Mouse (Mus musculus): ENCODE measurements at regions not wholly inside any gene's neighbourhood (a gene's known extent, or its start where the extent isn't known, plus 50 kb on each side); places are given as distances from the start of the nearest gene placed in this dataset.

DNA sequence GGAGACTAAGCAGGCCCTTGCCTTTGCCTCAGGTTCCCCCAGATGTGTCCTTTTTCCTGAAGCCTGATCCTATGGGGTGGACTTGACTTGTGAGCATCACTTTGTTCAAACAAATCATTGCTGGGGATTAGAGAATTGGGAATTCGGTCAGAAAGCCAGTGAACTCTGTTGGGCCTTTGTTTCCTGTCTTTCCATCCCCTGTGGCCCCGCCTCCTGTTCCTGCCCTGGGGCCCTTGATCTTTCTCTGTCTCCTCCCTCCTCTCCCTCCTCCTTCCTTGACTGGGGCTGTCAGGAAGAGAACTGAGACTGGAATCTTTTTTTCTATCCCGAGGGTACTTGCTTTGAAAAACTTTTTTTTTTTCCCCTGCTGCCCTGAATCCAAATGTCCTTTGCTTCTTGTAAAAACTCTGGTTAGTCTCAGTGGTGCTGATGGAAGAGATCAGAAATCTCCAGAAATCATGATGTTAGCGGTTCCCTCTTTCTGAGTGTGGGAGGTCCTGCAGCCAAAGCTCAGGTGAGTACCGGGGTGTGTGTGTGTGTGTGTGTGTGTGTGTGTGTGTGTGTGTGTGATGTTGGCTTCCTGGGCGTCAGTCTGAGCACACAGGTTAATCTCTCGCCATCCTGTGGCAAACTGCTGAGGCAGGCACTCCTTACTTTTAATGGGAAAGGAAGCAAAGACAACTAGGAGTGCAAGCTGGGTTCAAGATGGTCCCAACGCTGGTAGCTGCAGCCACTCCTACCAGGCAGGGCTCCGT, 118.7 kb downstream of the Ddx11 start:
- no peak overlapping the region for H3ac ChIP-seq (ENCODE audit: control insufficient read depth, insufficient read length)
- no peaks in the 10 kb centered on the region for H3K36me3 ChIP-seq (ENCODE audit: control insufficient read depth, insufficient read depth)
- H3K4me2 ChIP-seq (ENCODE audit: low read depth) = no peak overlapping the region
- H3K79me2 ChIP-seq (ENCODE audit: control insufficient read depth, insufficient read depth) = no peaks in the 10 kb centered on the region
- TF ChIP-seq MAX (IDR thresholded peaks at IDR 0.05; ENCODE audit: low read depth) = no peak
- TF ChIP-seq POLR2A (IDR thresholded peaks at IDR 0.05; ENCODE audit: insufficient read length, low read depth) = no peak
- no peak for TF ChIP-seq TCF3 (IDR thresholded peaks at IDR 0.05; ENCODE audit: insufficient read length, low read depth)
- no peak for TF ChIP-seq POLR2AphosphoS2 (IDR thresholded peaks at IDR 0.05; ENCODE audit: insufficient read length, low read depth)
- TF ChIP-seq REST (IDR thresholded peaks at IDR 0.05; ENCODE audit: insufficient read depth, insufficient read length) = no peak
- TF ChIP-seq CEBPB (IDR thresholded peaks at IDR 0.05; ENCODE audit: insufficient read depth, poor library complexity, severe bottlenecking) = no peak
- TF ChIP-seq TCF12 (IDR thresholded peaks at IDR 0.05; ENCODE audit: insufficient read depth, poor library complexity, severe bottlenecking) = no peak
- no peak for TF ChIP-seq E2F4 (IDR thresholded peaks at IDR 0.05; ENCODE audit: insufficient read depth)
- no peak for TF ChIP-seq USF1 (IDR thresholded peaks at IDR 0.05; ENCODE audit: low read depth)
- no peak for TF ChIP-seq MYOG (IDR thresholded peaks at IDR 0.05; ENCODE audit: control insufficient read depth in 1 of 3, insufficient read depth in 1 of 3, insufficient read length in 2 of 3, low read depth in 2 of 3)
- no peak overlapping the region for H3K4me3 ChIP-seq
- no peaks in the 10 kb centered on the region for H3K27me3 ChIP-seq (ENCODE audit: control insufficient read depth, insufficient read depth, insufficient read length)

DNA sequence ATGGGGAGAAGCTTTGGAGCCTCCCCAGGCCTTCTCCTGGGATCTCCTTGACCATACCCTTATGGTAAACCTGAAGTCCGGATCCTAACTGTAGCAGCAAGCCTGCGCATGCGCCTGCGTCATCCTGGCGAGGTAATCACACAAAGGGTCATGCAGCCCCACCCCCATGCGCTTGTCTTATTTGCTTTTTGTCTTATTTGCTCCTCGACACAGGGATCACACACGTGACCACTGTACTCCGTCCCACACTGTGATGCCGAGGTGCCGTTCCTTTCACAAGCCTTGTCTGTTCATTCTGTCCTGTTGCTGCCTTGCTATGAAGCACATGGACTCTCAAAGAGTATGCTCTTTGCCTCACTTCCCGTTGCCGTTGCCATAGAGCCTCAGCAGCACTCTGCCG, 120.9 kb downstream of the Ddx11 start:
- H3K27me3 ChIP-seq (ENCODE audit: control insufficient read depth, insufficient read depth, insufficient read length) = no peaks in the 10 kb centered on the region
- no peaks in the 10 kb centered on the region for H3K79me2 ChIP-seq (ENCODE audit: control insufficient read depth, insufficient read depth)
- TF ChIP-seq MYOD1 (IDR thresholded peaks at IDR 0.05; ENCODE audit: control insufficient read depth in 1 of 3, insufficient read length in 2 of 3, low read depth in 2 of 3) = no peak

DNA sequence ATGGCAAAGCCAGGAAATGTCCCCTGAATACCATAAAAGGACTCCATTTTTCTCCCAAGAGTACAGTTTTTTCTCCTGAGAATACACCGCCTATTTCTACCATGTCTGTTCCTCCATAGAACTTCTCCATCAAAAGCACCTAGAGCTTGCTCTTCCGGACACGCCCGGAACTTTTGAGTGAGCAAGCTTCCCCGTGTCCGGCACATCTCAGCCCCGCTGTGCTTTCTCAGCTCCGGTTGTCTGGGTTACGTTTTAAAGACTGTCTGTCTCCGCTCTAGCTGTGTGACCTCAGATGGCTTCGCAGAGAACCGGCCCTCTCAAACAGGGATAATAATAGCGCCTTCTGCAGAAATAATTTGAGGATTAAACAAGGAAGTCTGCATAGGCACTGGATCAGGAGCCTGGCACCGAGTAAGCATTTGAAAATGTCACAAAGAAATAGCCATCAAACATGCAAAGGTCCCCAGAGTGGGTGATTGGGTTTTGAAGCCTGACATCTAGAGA, 122.8 kb downstream of the Ddx11 start:
- Histone ChIP-seq H3K4me3 (no peak overlapping the region), H3K4me2 (ENCODE audit: low read depth) (no peak overlapping the region), H3K36me3 (ENCODE audit: control insufficient read depth, insufficient read depth) (no peaks in the 10 kb centered on the region), H3K27me3 (ENCODE audit: control insufficient read depth, insufficient read depth, insufficient read length) (peaks cover 5% of the 10 kb centered on the region), H3ac (ENCODE audit: control insufficient read depth, insufficient read length) (no peak overlapping the region), H3K79me2 (ENCODE audit: control insufficient read depth, insufficient read depth) (no peaks in the 10 kb centered on the region)
- TF ChIP-seq TCF12 (IDR thresholded peaks at IDR 0.05; ENCODE audit: insufficient read depth, poor library complexity, severe bottlenecking) (no peak), MYOG (IDR thresholded peaks at IDR 0.05; ENCODE audit: control insufficient read depth in 1 of 3, insufficient read depth in 1 of 3, insufficient read length in 2 of 3, low read depth in 2 of 3) (no peak), REST (IDR thresholded peaks at IDR 0.05; ENCODE audit: insufficient read depth, insufficient read length) (no peak), MYOD1 (IDR thresholded peaks at IDR 0.05; ENCODE audit: control insufficient read depth in 1 of 3, insufficient read length in 2 of 3, low read depth in 2 of 3) (no peak), TCF3 (IDR thresholded peaks at IDR 0.05; ENCODE audit: insufficient read length, low read depth) (no peak), POLR2A (IDR thresholded peaks at IDR 0.05; ENCODE audit: insufficient read length, low read depth) (no peak), POLR2AphosphoS2 (IDR thresholded peaks at IDR 0.05; ENCODE audit: insufficient read length, low read depth) (no peak), CEBPB (IDR thresholded peaks at IDR 0.05; ENCODE audit: insufficient read depth, poor library complexity, severe bottlenecking) (no peak), SRF (IDR thresholded peaks at IDR 0.05; ENCODE audit: control insufficient read depth, insufficient read length, low read depth) (no peak), MAX (IDR thresholded peaks at IDR 0.05; ENCODE audit: low read depth) (no peak), E2F4 (IDR thresholded peaks at IDR 0.05; ENCODE audit: insufficient read depth) (no peak), USF1 (IDR thresholded peaks at IDR 0.05; ENCODE audit: low read depth) (no peak)

More for the DNA sequence above, 120.9 kb downstream of the Ddx11 start:
- Histone ChIP-seq H3K4me3 (no peak overlapping the region), H3K4me2 (ENCODE audit: low read depth) (no peak overlapping the region), H3K36me3 (ENCODE audit: control insufficient read depth, insufficient read depth) (no peaks in the 10 kb centered on the region), H3ac (ENCODE audit: control insufficient read depth, insufficient read length) (no peak overlapping the region)

DNA sequence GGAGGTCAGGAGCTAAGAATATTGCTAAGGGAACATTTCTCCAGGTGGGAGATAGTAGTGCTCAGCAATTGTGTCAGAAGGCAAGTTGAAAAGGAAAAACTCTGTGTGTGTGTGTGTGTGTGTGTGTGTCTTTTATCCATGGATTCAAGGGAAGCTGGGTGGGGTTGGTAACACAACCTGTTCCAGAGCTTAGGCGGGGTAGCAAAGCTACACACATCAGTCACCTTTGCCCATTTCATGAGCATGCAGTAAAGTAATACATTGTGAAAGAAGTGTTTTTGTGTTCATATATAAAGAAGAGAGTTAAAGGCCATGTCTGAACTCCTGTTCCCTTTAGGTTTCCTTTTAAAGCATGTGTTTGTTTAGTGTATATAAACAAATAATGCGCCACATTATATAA, 128.2 kb downstream of the Ddx11 start:
- TF ChIP-seq MYOG (IDR thresholded peaks at IDR 0.05; ENCODE audit: control insufficient read depth in 1 of 3, insufficient read depth in 1 of 3, insufficient read length in 2 of 3, low read depth in 2 of 3) = no peak
- TF ChIP-seq MAX (IDR thresholded peaks at IDR 0.05; ENCODE audit: low read depth) = no peak
- TF ChIP-seq CEBPB (IDR thresholded peaks at IDR 0.05; ENCODE audit: insufficient read depth, poor library complexity, severe bottlenecking) = no peak
- TF ChIP-seq USF1 (IDR thresholded peaks at IDR 0.05; ENCODE audit: low read depth) = no peak
- TF ChIP-seq E2F4 (IDR thresholded peaks at IDR 0.05; ENCODE audit: insufficient read depth) = no peak
- no peak for TF ChIP-seq POLR2A (IDR thresholded peaks at IDR 0.05; ENCODE audit: insufficient read length, low read depth)
- TF ChIP-seq MYOD1 (IDR thresholded peaks at IDR 0.05; ENCODE audit: control insufficient read depth in 1 of 3, insufficient read length in 2 of 3, low read depth in 2 of 3) = no peak
- TF ChIP-seq TCF3 (IDR thresholded peaks at IDR 0.05; ENCODE audit: insufficient read length, low read depth) = no peak
- no peak for TF ChIP-seq SRF (IDR thresholded peaks at IDR 0.05; ENCODE audit: control insufficient read depth, insufficient read length, low read depth)
- no peak for TF ChIP-seq TCF12 (IDR thresholded peaks at IDR 0.05; ENCODE audit: insufficient read depth, poor library complexity, severe bottlenecking)
- TF ChIP-seq REST (IDR thresholded peaks at IDR 0.05; ENCODE audit: insufficient read depth, insufficient read length) = no peak
- no peak for TF ChIP-seq POLR2AphosphoS2 (IDR thresholded peaks at IDR 0.05; ENCODE audit: insufficient read length, low read depth)
- peaks cover 5% of the 10 kb centered on the region for H3K27me3 ChIP-seq (ENCODE audit: control insufficient read depth, insufficient read depth, insufficient read length)
- H3ac ChIP-seq (ENCODE audit: control insufficient read depth, insufficient read length) = no peak overlapping the region
- H3K4me2 ChIP-seq (ENCODE audit: low read depth) = no peak overlapping the region
- H3K4me3 ChIP-seq = no peak overlapping the region
- H3K36me3 ChIP-seq (ENCODE audit: control insufficient read depth, insufficient read depth) = no peaks in the 10 kb centered on the region
- H3K79me2 ChIP-seq (ENCODE audit: control insufficient read depth, insufficient read depth) = no peaks in the 10 kb centered on the region

- Histone ChIP-seq H3K79me2 (ENCODE audit: control insufficient read depth, insufficient read depth) (no peaks in the 10 kb centered on the region), H3ac (ENCODE audit: control insufficient read depth, insufficient read length) (no peak overlapping the region), H3K36me3 (ENCODE audit: control insufficient read depth, insufficient read depth) (no peaks in the 10 kb centered on the region), H3K4me2 (ENCODE audit: low read depth) (no peak overlapping the region), H3K27me3 (ENCODE audit: control insufficient read depth, insufficient read depth, insufficient read length) (peaks cover 5% of the 10 kb centered on the region), H3K4me3 (no peak overlapping the region)
- TF ChIP-seq REST (IDR thresholded peaks at IDR 0.05; ENCODE audit: insufficient read depth, insufficient read length) = no peak
- no peak for TF ChIP-seq SRF (IDR thresholded peaks at IDR 0.05; ENCODE audit: control insufficient read depth, insufficient read length, low read depth)
- TF ChIP-seq TCF12 (IDR thresholded peaks at IDR 0.05; ENCODE audit: insufficient read depth, poor library complexity, severe bottlenecking) = no peak
Measured at GRCm38 (mm10) chr17:66252926-66253325, 129.6 kb downstream of the Ddx11 start.
